Mouse (Mus musculus) forebrain, embryonic 14.5 days (tissue): ENCODE results near the gene Zcchc7. TPM values are rescaled to one million over a fixed set of nuclear protein-coding genes. Genes with fewer than 3 reads are reported as not detected.

Experiments used
- ATAC-seq: fragments of 200-750 bp; cut with Nextera tagmentation; 2 replicates; pipeline ENCODE4 v1.8.0; 2017; ENCODE audit warnings: mild to moderate bottlenecking, moderate library complexity
- DNase-seq: peaks from one replicate; pipeline ENCODE4 v3.0.0-alpha.2; 2015; ENCODE audit warnings: low spot score
- H3K27ac ChIP-seq: fragments of 300-500 bp; sonication (generic); 2 replicates; pipeline ENCODE4 v1.5.1; 2014; ENCODE audit warnings: low read depth, mild to moderate bottlenecking, control low read depth, low read length, moderate library complexity
- H3K27me3 ChIP-seq: fragments of 300-500 bp; sonication (generic); replicated peaks from 2 replicates; pipeline ENCODE4 v1.6.1; 2014; ENCODE audit warnings: low read length, control low read depth, mixed read lengths; ENCODE audit not compliant: control insufficient read depth, insufficient read depth
- H3K36me3 ChIP-seq: fragments of 300-500 bp; sonication (generic); 2 replicates; pipeline ENCODE4 v1.6.1; 2014; ENCODE audit warnings: low read length, control low read depth; ENCODE audit not compliant: control insufficient read depth, insufficient read depth
- H3K4me1 ChIP-seq: fragments of 300-500 bp; sonication (generic); 2 replicates; pipeline ENCODE4 v1.6.1; 2014; ENCODE audit warnings: antibody characterized with exemption, low read length, control low read depth; ENCODE audit not compliant: control insufficient read depth, insufficient read depth
- H3K4me2 ChIP-seq: fragments of 300-500 bp; sonication (generic); 2 replicates; pipeline ENCODE4 v1.6.1; 2014; ENCODE audit warnings: mild to moderate bottlenecking, control low read depth, low read length
- H3K4me3 ChIP-seq: fragments of 300-500 bp; sonication (generic); 2 replicates; pipeline ENCODE4 v1.5.1; 2014; ENCODE audit warnings: low read depth, low read length, control low read depth
- H3K9ac ChIP-seq: fragments of 300-500 bp; sonication (generic); 2 replicates; pipeline ENCODE4 v1.6.1; 2014; ENCODE audit warnings: mild to moderate bottlenecking, low read length, control low read depth, moderate library complexity
- H3K9me3 ChIP-seq: fragments of 300-500 bp; sonication (generic); replicated peaks from 2 replicates; pipeline ENCODE4 v1.6.1; 2016; ENCODE audit warnings: low read length, control low read depth, mixed read lengths; ENCODE audit not compliant: control insufficient read depth
- WGBS: fragments of 180-500 bp; shearing (Covaris S2); extraction: QIAGEN DNeasy Blood & Tissue Kit; methylation state at CpG from one replicate; pipeline ENCODE4 v1.1.7; 2014; 5-methylcytosine and 5-hydroxymethylcytosine counted together
- polyA plus RNA-seq: library from polyadenylated mRNA; unstranded; fragments of >200 nt; fragmentation: Nextera tagmentation; extraction: Ambion mirVana; gene quantifications from 2 replicates; pipeline ENCODE4 v1.2.1, GENCODE M21; 2014

The Zcchc7 gene
- polyA plus RNA-seq, 1 experiment from 2014 or later, result 23.2 TPM

DNA sequence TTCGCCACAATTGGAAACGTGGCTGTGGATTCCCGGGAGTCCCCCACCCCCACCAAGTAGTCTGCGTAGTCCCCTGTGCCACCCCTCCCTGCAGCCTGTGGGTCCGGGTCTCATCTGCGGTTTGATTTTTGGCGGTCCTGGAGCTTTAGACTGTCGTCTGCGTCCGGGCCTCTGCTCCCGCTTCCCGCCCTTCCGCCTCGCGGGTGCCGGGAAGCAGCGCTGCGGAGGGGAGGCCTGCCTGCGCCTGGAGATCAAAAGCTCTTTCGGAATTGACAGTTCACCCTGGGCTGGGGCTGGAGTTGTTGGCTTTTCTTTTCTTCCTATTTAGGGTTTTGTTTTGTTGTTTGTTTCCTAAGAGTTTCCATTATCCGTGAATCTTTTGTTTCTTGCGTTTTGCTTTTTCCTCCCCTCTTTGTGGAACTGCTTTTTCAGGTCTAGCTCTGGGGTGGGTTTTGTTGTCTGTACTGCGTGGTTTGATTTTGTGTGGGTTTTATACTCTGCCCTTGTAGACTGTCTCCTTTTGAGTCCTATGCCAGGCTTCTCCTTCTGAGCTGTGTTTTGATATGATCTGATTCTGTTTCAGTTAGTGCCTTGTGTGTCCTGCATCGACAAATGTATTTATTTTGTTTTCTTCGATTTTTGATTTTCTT, 43.5 kb upstream of the Zcchc7 start:
- H3K27ac ChIP-seq, result no peak overlapping the region
- no peak overlapping the region for H3K4me3 ChIP-seq
- WGBS, result under 1% methylated on average over 25 of the region's 25 CpGs

DNA sequence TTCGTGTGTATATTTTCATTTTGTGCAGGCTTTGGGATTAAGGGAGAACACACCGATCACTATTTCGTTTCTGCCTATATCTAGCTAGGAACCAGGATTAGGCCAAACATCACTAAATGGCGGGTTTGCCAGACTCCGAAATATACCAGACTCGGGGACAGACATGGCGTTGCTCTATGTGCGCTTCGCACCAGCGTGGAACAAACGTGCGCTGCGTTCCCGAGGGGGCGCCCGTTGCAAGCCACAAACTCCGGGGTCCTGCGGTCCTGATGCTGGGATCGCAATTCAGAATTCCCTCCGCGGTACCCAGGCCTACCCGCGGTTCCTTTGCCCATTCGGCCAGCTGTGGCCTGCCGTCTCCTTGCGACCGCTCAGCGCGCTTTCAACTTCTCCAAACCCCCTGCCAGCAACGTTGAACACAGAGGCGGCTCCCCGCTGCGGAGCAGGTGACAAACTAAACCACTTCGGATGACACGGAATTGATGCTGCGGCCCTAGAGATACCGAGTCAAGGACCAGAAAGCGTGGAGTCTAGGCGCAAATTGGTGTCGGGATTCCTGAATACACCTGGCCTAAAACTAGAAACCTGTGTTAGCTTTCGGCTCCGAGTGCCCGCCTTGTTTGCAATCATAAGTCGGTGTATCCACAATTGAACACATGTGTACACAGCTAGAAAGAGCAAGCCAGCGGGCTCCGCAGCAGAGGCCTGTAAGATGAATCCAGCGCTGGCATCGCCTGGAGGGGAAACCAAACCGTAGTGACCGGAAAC, 42.7 kb upstream of the Zcchc7 start:
- H3K4me3 ChIP-seq, result no peak overlapping the region
- H3K36me3 ChIP-seq, result no peaks in the 10 kb centered on the region
- H3K4me2 ChIP-seq, result no peak overlapping the region
- under 1% methylated on average over 50 of the region's 50 CpGs for WGBS
- 0 out of 2 replicates have a peak, but pooled peaks have one; percentile 40 for ATAC-seq
- no peaks in the 10 kb centered on the region for H3K9me3 ChIP-seq
- peaks cover 84% of the 10 kb centered on the region for H3K27me3 ChIP-seq
- H3K27ac ChIP-seq, result no peak overlapping the region
- no peaks in the 10 kb centered on the region for H3K4me1 ChIP-seq
- H3K9ac ChIP-seq, result no peak overlapping the region
- DNase-seq, result no peak

More for the DNA sequence above, 43.5 kb upstream of the Zcchc7 start:
- ATAC-seq (no peak), DNase-seq (no peak)
- no peaks in the 10 kb centered on the region for H3K4me1 ChIP-seq
- peaks cover 84% of the 10 kb centered on the region for H3K27me3 ChIP-seq
- no peak overlapping the region for H3K4me2 ChIP-seq
- H3K9ac ChIP-seq, result no peak overlapping the region
- H3K36me3 ChIP-seq, result no peaks in the 10 kb centered on the region
- no peaks in the 10 kb centered on the region for H3K9me3 ChIP-seq

DNA sequence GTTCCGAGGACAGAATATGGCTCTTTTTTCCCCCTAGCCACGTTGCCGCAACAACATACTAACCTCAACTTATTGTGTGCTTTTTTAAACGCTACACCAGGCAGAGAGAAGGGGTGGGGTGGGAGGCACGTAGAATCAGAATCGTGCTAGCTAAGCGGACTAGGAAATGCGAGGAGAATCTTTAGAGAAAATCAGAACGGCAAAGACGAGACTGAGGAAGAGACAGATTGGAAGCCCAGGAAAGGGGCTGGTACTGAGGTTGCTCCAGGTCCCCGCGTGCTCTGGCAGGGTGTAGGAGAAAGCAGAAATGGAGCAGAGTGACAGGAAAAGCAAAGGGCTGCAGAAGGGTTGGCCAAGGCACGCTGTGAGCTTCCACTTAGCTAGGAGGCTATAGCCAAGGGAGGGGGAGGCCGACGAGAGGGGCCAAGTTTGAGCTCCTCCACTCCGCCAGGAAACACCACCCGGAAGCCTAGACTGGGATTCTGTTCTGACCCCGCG, 42.1 kb upstream of the Zcchc7 start:
- Histone ChIP-seq H3K9me3 (no peaks in the 10 kb centered on the region), H3K4me1 (no peaks in the 10 kb centered on the region), H3K36me3 (no peaks in the 10 kb centered on the region), H3K9ac (no peak overlapping the region), H3K4me3 (no peak overlapping the region), H3K27ac (no peak overlapping the region), H3K4me2 (no peak overlapping the region), H3K27me3 (peaks cover 84% of the 10 kb centered on the region)
- DNase-seq, result no peak
- under 1% methylated on average over 19 of the region's 19 CpGs for WGBS
- ATAC-seq, result no peak

DNA sequence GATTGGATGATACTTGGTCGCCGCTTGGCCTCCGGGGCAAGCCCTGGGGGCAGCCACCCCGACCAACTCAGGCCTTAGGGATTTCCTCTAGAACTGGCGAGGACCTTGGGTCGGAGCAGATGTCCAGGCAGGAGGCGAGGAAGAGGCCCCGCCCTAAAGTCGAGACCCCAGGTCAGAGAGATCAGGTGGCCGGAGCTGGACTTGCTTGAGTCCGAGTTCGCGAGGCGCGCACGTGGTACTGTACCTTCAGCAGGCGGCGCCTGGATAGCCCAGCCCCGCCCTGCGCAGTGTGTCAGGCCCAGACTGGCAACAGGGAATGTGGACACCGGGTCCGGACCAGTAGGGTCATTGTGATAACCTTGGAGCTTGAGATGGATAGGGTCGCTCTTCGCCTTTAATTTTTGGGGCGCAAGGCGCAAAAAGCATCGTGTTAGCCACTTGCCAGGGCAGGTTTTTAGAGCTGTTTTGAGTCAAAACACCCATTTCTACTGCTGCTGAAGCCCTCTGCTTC, 41.5 kb upstream of the Zcchc7 start:
- Histone ChIP-seq H3K4me2 (no peak overlapping the region), H3K27me3 (peaks cover 80% of the 10 kb centered on the region), H3K36me3 (no peaks in the 10 kb centered on the region), H3K4me1 (no peaks in the 10 kb centered on the region), H3K9me3 (no peaks in the 10 kb centered on the region), H3K27ac (no peak overlapping the region), H3K4me3 (no peak overlapping the region), H3K9ac (no peak overlapping the region)
- DNase-seq (no peak), ATAC-seq (no peak)
- WGBS, result 2% methylated on average over 27 of the region's 27 CpGs

DNA sequence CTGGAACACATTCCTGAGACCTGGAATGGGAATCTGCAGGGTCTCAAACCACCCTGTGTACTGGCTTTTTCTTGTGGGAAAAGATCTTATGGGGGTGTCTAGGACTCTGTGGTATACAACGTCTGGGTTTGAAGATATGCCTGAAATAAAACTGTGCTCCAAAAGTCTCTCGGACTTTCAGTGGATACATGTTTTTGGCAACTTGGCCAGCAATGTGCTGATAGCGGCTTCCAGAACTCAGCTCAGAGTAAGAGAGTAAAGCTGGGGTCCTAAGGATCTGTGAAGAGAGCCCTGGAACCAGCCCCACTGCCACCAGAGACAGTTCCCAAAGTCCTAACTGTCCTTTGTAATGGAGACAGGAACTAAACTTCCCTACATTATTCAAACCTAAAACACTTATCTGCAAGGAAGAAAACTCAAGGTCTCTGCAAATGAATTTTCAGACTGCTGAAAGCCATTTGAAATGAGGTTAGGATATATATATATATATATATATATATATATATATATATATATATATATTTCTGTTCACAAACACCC, 40.0 kb upstream of the Zcchc7 start:
- WGBS, result 15% methylated on average over 3 of the region's 3 CpGs
- DNase-seq, result no peak

DNA sequence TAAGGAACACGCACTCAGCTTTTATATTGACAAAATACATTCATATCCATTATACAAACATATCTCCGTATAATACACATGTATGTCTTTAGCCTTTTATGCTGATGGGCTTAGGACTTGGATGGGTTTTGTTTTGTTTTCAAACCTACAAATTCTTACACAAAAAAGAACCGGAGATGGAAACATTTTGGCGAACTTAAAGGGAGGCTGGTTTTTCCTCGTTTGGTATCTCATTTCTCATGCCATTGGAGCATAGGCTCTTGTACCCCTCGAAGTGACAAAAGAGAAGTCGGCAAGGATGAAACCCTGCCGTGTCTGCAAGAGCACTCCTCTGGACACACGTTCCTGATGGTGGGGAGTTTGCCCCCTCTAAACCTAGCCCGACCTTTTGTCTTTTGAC, 39.3 kb upstream of the Zcchc7 start:
- WGBS, result 2% methylated on average over 10 of the region's 10 CpGs
- ATAC-seq (no peak), DNase-seq (no peak)
- Histone ChIP-seq H3K27ac (no peak overlapping the region), H3K9ac (no peak overlapping the region), H3K4me1 (no peaks in the 10 kb centered on the region), H3K4me3 (no peak overlapping the region), H3K9me3 (no peaks in the 10 kb centered on the region), H3K27me3 (peaks cover 60% of the 10 kb centered on the region), H3K4me2 (no peak overlapping the region), H3K36me3 (no peaks in the 10 kb centered on the region)

More for the DNA sequence above, 40.0 kb upstream of the Zcchc7 start:
- Histone ChIP-seq H3K9me3 (no peaks in the 10 kb centered on the region), H3K4me1 (no peaks in the 10 kb centered on the region), H3K27me3 (peaks cover 67% of the 10 kb centered on the region), H3K27ac (no peak overlapping the region), H3K4me2 (no peak overlapping the region), H3K4me3 (no peak overlapping the region), H3K9ac (no peak overlapping the region), H3K36me3 (no peaks in the 10 kb centered on the region)
- ATAC-seq, result no peak

DNA sequence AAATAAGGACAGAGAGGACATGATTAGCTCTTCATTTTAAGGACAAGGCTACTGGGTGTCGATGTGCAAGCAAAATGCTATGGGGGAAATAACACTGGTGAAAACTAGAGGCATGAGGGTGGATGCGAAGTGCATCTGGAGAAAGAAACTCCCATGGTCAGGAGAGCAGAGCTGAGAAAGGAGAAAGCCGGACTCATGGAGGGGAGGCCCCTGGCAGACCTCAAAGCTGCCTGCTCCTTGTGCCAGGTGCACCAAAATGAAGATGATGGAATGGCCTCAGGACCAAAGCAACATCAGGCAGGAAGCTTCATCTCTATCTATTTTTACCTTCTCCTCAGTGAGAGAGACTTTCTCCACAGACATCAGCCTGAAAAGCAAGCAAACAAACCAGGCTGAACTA, 38.0 kb upstream of the Zcchc7 start:
- Histone ChIP-seq H3K9me3 (no peaks in the 10 kb centered on the region), H3K27me3 (peaks cover 54% of the 10 kb centered on the region)
- 85% methylated on average over 3 of the region's 3 CpGs for WGBS

DNA sequence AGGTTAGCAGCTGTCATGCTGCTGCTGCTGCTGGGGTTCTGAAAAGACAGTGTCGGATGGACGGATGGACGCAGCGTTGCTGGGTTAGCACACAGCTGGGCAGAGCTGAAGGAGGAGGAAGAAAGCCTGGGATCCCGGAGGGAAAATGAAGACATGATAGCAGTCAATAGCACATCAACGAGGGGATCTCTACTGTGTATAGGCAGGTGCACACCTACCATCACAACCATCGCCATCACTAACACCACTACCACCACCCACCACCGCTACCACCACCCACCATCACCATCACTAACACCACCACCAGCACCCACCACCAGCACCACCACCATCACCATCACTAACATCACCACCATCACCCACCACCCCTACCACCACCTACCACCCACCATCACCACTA, 35.6 kb upstream of the Zcchc7 start:
- WGBS, result over 99% methylated on average over 8 of the region's 8 CpGs
- no peaks in the 10 kb centered on the region for H3K36me3 ChIP-seq
- H3K4me2 ChIP-seq, result no peak overlapping the region
- H3K27ac ChIP-seq, result no peak overlapping the region
- ATAC-seq, result no peak
- no peaks in the 10 kb centered on the region for H3K9me3 ChIP-seq
- no peak overlapping the region for H3K4me3 ChIP-seq
- no peak for DNase-seq
- no peak overlapping the region for H3K9ac ChIP-seq
- no peaks in the 10 kb centered on the region for H3K4me1 ChIP-seq
- H3K27me3 ChIP-seq, result peaks cover 32% of the 10 kb centered on the region

More for the DNA sequence above, 38.0 kb upstream of the Zcchc7 start:
- no peak overlapping the region for H3K4me3 ChIP-seq
- ATAC-seq, result no peak
- no peak for DNase-seq
- no peak overlapping the region for H3K9ac ChIP-seq
- no peak overlapping the region for H3K4me2 ChIP-seq
- H3K4me1 ChIP-seq, result no peaks in the 10 kb centered on the region
- no peaks in the 10 kb centered on the region for H3K36me3 ChIP-seq
- no peak overlapping the region for H3K27ac ChIP-seq
